Mouse (Mus musculus): Measurements from ENCODE around the gene Cask. TPM values are rescaled to one million over a fixed set of nuclear protein-coding genes. Genes with fewer than 3 reads are reported as not detected.

Cask gene
- polyA plus RNA-seq, 1 experiment: 0.98 TPM

DNA sequence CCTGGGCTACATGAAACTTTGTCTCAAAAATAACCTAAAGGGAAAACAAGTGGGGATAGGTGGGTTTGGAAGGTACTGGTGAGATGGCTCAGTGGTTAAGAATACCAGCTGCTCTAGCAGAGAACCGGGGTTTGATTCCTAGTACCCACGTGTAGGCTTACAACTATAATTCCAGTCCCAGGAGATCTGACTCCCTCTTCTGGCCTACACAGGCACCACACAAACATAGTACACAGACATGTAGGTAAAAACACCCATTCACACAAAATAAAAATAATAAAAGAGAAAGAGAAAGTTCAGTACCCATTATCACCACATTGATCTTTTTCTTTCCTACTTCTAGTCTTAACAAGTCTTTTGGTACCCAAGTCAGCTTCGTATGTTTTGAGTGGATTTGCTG lies 379.2 kb downstream of the Cask start:
- Histone ChIP-seq H3K4me1 (ENCODE audit: control insufficient read depth, insufficient read depth, insufficient read length) (no peaks in the 10 kb centered on the region), H3K36me3 (ENCODE audit: control insufficient read depth, insufficient read depth, low read length) (no peaks in the 10 kb centered on the region), H3K27ac (ENCODE audit: insufficient read depth, low read length) (no peak overlapping the region), H3K4me3 (ENCODE audit: extremely low read depth, insufficient read depth, insufficient read length) (no peak overlapping the region), H3K27me3 (ENCODE audit: control insufficient read depth, insufficient read depth, low read length) (no peaks in the 10 kb centered on the region)
- no peak for TF ChIP-seq CTCF (IDR thresholded peaks at IDR 0.05; ENCODE audit: extremely low read depth, insufficient read depth, insufficient read length, insufficient replicate concordance)
- no peak for TF ChIP-seq POLR2A (IDR thresholded peaks at IDR 0.05; ENCODE audit: low read depth, low read length)
- no peak for DNase-seq (ENCODE audit: low read depth in 1 of 2, low spot score in 2 of 2)
- WGBS: 80% methylated on average over 3 of the region's 3 CpGs

DNA sequence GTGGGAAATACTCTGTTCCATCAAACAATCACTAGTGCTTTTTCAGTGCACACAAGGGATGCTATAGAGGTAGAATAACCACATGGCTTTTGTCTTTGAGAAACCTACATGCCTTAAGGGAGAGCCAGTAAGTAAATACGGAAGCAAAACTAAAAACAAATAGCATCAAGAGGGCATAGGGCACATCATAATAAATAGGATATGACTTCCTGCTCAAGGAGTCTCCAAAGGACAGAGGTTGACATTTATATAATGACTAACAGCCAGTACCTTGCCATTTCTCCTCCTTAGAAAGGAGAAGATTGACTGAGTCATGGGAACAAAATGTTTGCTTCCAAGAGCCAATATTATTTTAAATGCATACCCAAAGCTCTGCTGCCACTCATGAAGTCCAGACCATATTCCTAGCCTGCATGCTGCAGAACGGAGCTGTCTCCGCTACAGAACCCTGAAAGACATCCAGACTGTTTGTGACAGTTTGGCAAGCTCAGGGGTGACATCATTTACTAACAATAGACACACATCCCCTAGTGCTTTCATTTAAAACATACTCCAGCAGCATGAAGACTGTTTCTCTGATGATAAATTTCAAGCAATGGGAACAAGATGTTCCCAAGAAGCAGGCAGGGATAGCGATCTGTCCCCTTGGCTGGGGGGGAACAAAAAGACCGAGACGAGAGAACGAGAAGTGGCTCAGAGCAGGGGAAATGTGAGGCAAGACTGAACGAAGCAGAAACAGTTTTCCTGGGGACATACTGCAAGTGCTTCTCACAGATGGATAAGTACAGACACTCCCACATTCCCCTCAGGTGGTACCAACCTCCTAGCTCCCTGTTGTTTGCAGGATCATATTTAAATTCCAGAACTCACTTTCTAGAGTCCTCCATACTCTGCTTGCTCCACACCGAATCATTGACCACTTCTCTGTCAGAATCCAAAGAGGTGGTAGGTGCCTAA lies 381.7 kb downstream of the Cask start:
- TF ChIP-seq CTCF (IDR thresholded peaks at IDR 0.05; ENCODE audit: extremely low read depth, insufficient read depth, insufficient read length, insufficient replicate concordance): no peak
- no peak for TF ChIP-seq POLR2A (IDR thresholded peaks at IDR 0.05; ENCODE audit: low read depth, low read length)
- WGBS: 70% methylated on average over 9 of the region's 9 CpGs
- Histone ChIP-seq H3K27me3 (ENCODE audit: control insufficient read depth, insufficient read depth, low read length) (no peaks in the 10 kb centered on the region), H3K4me3 (ENCODE audit: extremely low read depth, insufficient read depth, insufficient read length) (no peak overlapping the region), H3K4me1 (ENCODE audit: control insufficient read depth, insufficient read depth, insufficient read length) (no peaks in the 10 kb centered on the region), H3K27ac (ENCODE audit: insufficient read depth, low read length) (no peak overlapping the region; the same call in 1 of the 2 replicates), H3K36me3 (ENCODE audit: control insufficient read depth, insufficient read depth, low read length) (no peaks in the 10 kb centered on the region)
- DNase-seq (ENCODE audit: low read depth in 1 of 2, low spot score in 2 of 2): no peak

DNA sequence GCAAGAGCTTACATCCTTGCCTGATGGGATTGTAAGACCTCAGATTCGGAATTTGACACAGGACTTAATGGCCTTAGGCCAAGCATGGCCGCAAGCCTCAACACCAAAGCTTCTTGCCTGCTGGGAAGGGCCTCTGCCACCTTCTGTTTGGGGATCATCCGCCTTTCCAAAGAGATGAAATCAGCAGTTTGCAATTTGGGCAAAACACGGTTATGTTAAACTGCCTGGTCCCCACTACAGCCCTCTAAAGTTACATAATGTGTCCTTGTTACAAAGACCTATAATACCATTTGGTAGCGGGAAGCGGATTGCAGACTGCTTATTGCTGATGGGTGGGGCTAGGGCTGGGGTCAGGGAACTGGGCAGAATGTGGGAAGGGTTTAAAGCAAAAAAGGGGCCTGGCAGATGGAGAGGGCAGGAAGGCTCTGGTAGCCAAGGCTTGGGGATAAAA lies 384.0 kb downstream of the Cask start:
- H3K4me3 ChIP-seq (ENCODE audit: extremely low read depth, insufficient read depth, insufficient read length): no peak overlapping the region
- H3K27me3 ChIP-seq (ENCODE audit: control insufficient read depth, insufficient read depth, low read length): no peaks in the 10 kb centered on the region
- no peaks in the 10 kb centered on the region for H3K36me3 ChIP-seq (ENCODE audit: control insufficient read depth, insufficient read depth, low read length)
- 90% methylated on average over 6 of the region's 6 CpGs for WGBS
- no peaks in the 10 kb centered on the region for H3K4me1 ChIP-seq (ENCODE audit: control insufficient read depth, insufficient read depth, insufficient read length)
- DNase-seq (ENCODE audit: low read depth in 1 of 2, low spot score in 2 of 2): no peak
- TF ChIP-seq CTCF (IDR thresholded peaks at IDR 0.05; ENCODE audit: extremely low read depth, insufficient read depth, insufficient read length, insufficient replicate concordance) (no peak), POLR2A (IDR thresholded peaks at IDR 0.05; ENCODE audit: low read depth, low read length) (no peak)
- H3K27ac ChIP-seq (ENCODE audit: insufficient read depth, low read length): no peak overlapping the region

Other genes starting within 250 kb of the Cask start
- gene Gpr34, start 219.3 kb downstream of the Cask start, polyA plus RNA-seq (2012; rRNA removed): 0.54 and 0.58 TPM in 2 replicates
- gene Gpr82, start 190.0 kb downstream of the Cask start, polyA plus RNA-seq (2012; rRNA removed): 0.11 and 0.18 TPM in 2 replicates

All from spleen, adult 2 months (tissue).